Mouse (Mus musculus): ENCODE data around the gene Maml1. TPM values are rescaled to one million over a fixed set of nuclear protein-coding genes. Genes with fewer than 3 reads are reported as not detected.

Maml1 gene
- polyA plus RNA-seq, 1 experiment from 2014 or later = 1.6 TPM

GRCm38 (mm10) chr11:50227736-50228135, 64.4 kb downstream of the Maml1 start:
- ATAC-seq = no peak
- no peaks in the 10 kb centered on the region for H3K9me3 ChIP-seq (ENCODE audit: low read length)
- H3K4me3 ChIP-seq (ENCODE audit: low read depth, low read length) = no peak overlapping the region
- peak; percentile 16 for DNase-seq
- H3K27me3 ChIP-seq (ENCODE audit: insufficient read depth, low read length) = no peaks in the 10 kb centered on the region
- H3K27ac ChIP-seq (ENCODE audit: low read depth) = no peak overlapping the region
- peak overlapping the region; percentile 80 for H3K4me2 ChIP-seq (ENCODE audit: low read depth, low read length)
- H3K36me3 ChIP-seq (replicated peaks; ENCODE audit: insufficient read depth, low read length) = peaks cover 24% of the 10 kb centered on the region
- no peak overlapping the region for H3K9ac ChIP-seq (replicated peaks)
- TF ChIP-seq CTCF (IDR thresholded peaks at IDR 0.05; ENCODE audit: low read depth) (no peak), EP300 (IDR thresholded peaks at IDR 0.05; ENCODE audit: low read depth) (no peak)
- H3K4me1 ChIP-seq (ENCODE audit: insufficient read depth) = peaks cover 33% of the 10 kb centered on the region
- 77% methylated on average over 4 of the region's 4 CpGs for WGBS (ENCODE audit: insufficient replicate concordance)

GRCm38 (mm10) chr11:50227226-50227625, 64.9 kb downstream of the Maml1 start:
- 42% methylated on average over 3 of the region's 3 CpGs for WGBS (ENCODE audit: insufficient replicate concordance)
- no peaks in the 10 kb centered on the region for H3K27me3 ChIP-seq (ENCODE audit: insufficient read depth, low read length)
- 0 out of 2 replicates have a peak overlapping the region, but pooled peaks have one; percentile 78 for H3K4me3 ChIP-seq (ENCODE audit: low read depth, low read length)
- DNase-seq (no peak), ATAC-seq (no peak)
- no peak for TF ChIP-seq EP300 (IDR thresholded peaks at IDR 0.05; ENCODE audit: low read depth)
- TF ChIP-seq CTCF (IDR thresholded peaks at IDR 0.05; ENCODE audit: low read depth) = no peak
- H3K4me2 ChIP-seq (ENCODE audit: low read depth, low read length) = peak overlapping the region; percentile 80
- peaks cover 19% of the 10 kb centered on the region for H3K36me3 ChIP-seq (replicated peaks; ENCODE audit: insufficient read depth, low read length)
- peak overlapping the region; percentile 94 for H3K27ac ChIP-seq (ENCODE audit: low read depth)
- H3K9ac ChIP-seq (replicated peaks) = no peak overlapping the region
- H3K9me3 ChIP-seq (ENCODE audit: low read length) = no peaks in the 10 kb centered on the region
- H3K4me1 ChIP-seq (ENCODE audit: insufficient read depth) = peaks cover 37% of the 10 kb centered on the region

- H3K4me1 ChIP-seq (ENCODE audit: insufficient read depth) = peaks cover 37% of the 10 kb centered on the region
Observed at GRCm38 (mm10) chr11:50226406-50226805, 65.7 kb downstream of the Maml1 start.

GRCm38 (mm10) chr11:50225611-50226378, 66.3 kb downstream of the Maml1 start:
- no peaks in the 10 kb centered on the region for H3K9me3 ChIP-seq (ENCODE audit: low read length)
- peak overlapping the region; percentile 98 for H3K9ac ChIP-seq (replicated peaks)
- peak overlapping the region; percentile 80 for H3K4me2 ChIP-seq (ENCODE audit: low read depth, low read length)
- ATAC-seq (peak; percentile 24), DNase-seq (peak; percentile 68)
- H3K36me3 ChIP-seq (replicated peaks; ENCODE audit: insufficient read depth, low read length) = peaks cover 6% of the 10 kb centered on the region
- no peak for TF ChIP-seq CTCF (IDR thresholded peaks at IDR 0.05; ENCODE audit: low read depth)
- no peak for TF ChIP-seq EP300 (IDR thresholded peaks at IDR 0.05; ENCODE audit: low read depth)
- peak overlapping the region; percentile 78 for H3K4me3 ChIP-seq (ENCODE audit: low read depth, low read length)
- peaks cover 37% of the 10 kb centered on the region for H3K4me1 ChIP-seq (ENCODE audit: insufficient read depth)
- no peaks in the 10 kb centered on the region for H3K27me3 ChIP-seq (ENCODE audit: insufficient read depth, low read length)
- peak overlapping the region; percentile 94 for H3K27ac ChIP-seq (ENCODE audit: low read depth)
- WGBS (ENCODE audit: insufficient replicate concordance) = 2% methylated on average over 34 of the region's 34 CpGs

More at GRCm38 (mm10) chr11:50226406-50226805, 65.7 kb downstream of the Maml1 start:
- DNase-seq (no peak), ATAC-seq (no peak)
- no peaks in the 10 kb centered on the region for H3K27me3 ChIP-seq (ENCODE audit: insufficient read depth, low read length)
- H3K4me3 ChIP-seq (ENCODE audit: low read depth, low read length) = peak overlapping the region; percentile 78
- H3K9me3 ChIP-seq (ENCODE audit: low read length) = no peaks in the 10 kb centered on the region
- H3K4me2 ChIP-seq (ENCODE audit: low read depth, low read length) = peak overlapping the region; percentile 80
- peaks cover 10% of the 10 kb centered on the region for H3K36me3 ChIP-seq (replicated peaks; ENCODE audit: insufficient read depth, low read length)
- peak overlapping the region; percentile 94 for H3K27ac ChIP-seq (ENCODE audit: low read depth)
- H3K9ac ChIP-seq (replicated peaks) = peak overlapping the region; percentile 98
- WGBS (ENCODE audit: insufficient replicate concordance) = 35% methylated on average over 2 of the region's 2 CpGs
- no peak for TF ChIP-seq EP300 (IDR thresholded peaks at IDR 0.05; ENCODE audit: low read depth)
- no peak for TF ChIP-seq CTCF (IDR thresholded peaks at IDR 0.05; ENCODE audit: low read depth)

GRCm38 (mm10) chr11:50224671-50225530, 67.2 kb downstream of the Maml1 start:
- TF ChIP-seq CTCF (IDR thresholded peaks at IDR 0.05; ENCODE audit: low read depth) (peak; percentile 57), EP300 (IDR thresholded peaks at IDR 0.05; ENCODE audit: low read depth) (peak; percentile 81)
- WGBS (ENCODE audit: insufficient replicate concordance) = 3% methylated on average over 51 of the region's 70 CpGs
- Histone ChIP-seq H3K4me2 (ENCODE audit: low read depth, low read length) (peak overlapping the region; percentile 80), H3K9me3 (ENCODE audit: low read length) (no peaks in the 10 kb centered on the region), H3K36me3 (replicated peaks; ENCODE audit: insufficient read depth, low read length) (no peaks in the 10 kb centered on the region), H3K4me1 (ENCODE audit: insufficient read depth) (peaks cover 37% of the 10 kb centered on the region), H3K27me3 (ENCODE audit: insufficient read depth, low read length) (no peaks in the 10 kb centered on the region), H3K9ac (replicated peaks) (peak overlapping the region; percentile 98), H3K4me3 (ENCODE audit: low read depth, low read length) (peak overlapping the region; percentile 78), H3K27ac (ENCODE audit: low read depth) (peak overlapping the region; percentile 94)
- ATAC-seq (peak; percentile 92), DNase-seq (peak; percentile 91)

Measured in liver, postnatal 0 days (tissue).